Mouse (Mus musculus): Measurements from ENCODE around the gene Gm10300.

DNA sequence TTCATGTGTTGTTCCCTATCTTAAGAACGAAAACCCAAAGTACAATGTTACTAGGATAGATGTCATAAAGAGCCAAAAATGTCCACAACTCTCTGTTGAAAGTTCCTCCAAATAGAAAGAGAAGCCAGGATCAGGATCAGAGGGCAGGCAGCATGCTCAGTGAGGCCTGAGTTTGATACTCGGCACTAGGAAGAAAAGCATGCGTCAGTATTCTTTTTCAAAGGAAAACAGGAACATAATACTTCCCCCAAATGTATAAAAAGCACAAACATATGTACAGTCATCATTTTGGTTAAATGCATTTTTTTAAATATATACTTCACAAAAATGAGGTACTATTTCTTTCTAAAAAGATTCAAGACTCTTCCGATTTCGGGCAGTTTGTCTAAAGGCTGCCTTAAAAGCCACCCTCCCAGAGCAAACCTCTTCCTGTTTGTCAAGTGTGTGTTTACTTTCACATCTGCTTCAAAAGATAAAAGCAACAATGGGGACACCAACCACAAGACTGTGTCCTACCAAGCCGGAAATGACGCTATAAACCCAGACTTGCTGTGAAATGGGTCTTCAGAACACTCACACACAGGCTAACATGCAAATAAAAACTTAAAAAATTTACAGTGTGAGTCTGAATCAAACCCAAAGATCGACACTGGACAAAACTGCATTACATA is 34.4 kb upstream of the Gm10300 start:
- TF ChIP-seq CTCF (IDR thresholded peaks at IDR 0.05; ENCODE audit: low read depth) = no peak
- TF ChIP-seq EP300 (optimal IDR thresholded peaks at IDR 0.05) = no peak

Measured in stomach, postnatal 0 days (tissue).